Mouse (Mus musculus) forebrain, embryonic 14.5 days (tissue): ENCODE results near the gene Ppp3ca. TPM values are rescaled to one million over a fixed set of nuclear protein-coding genes. Genes with fewer than 3 reads are reported as not detected.

Experiments used
- ATAC-seq: fragments of 200-750 bp; cut with Nextera tagmentation; 2 replicates; pipeline ENCODE4 v1.8.0; 2017; ENCODE audit warnings: mild to moderate bottlenecking, moderate library complexity
- DNase-seq: peaks from one replicate; pipeline ENCODE4 v3.0.0-alpha.2; 2015; ENCODE audit warnings: low spot score
- H3K27ac ChIP-seq: fragments of 300-500 bp; sonication (generic); 2 replicates; pipeline ENCODE4 v1.5.1; 2014; ENCODE audit warnings: low read depth, mild to moderate bottlenecking, control low read depth, low read length, moderate library complexity
- H3K27me3 ChIP-seq: fragments of 300-500 bp; sonication (generic); replicated peaks from 2 replicates; pipeline ENCODE4 v1.6.1; 2014; ENCODE audit warnings: low read length, control low read depth, mixed read lengths; ENCODE audit not compliant: control insufficient read depth, insufficient read depth
- H3K36me3 ChIP-seq: fragments of 300-500 bp; sonication (generic); 2 replicates; pipeline ENCODE4 v1.6.1; 2014; ENCODE audit warnings: low read length, control low read depth; ENCODE audit not compliant: control insufficient read depth, insufficient read depth
- H3K4me1 ChIP-seq: fragments of 300-500 bp; sonication (generic); 2 replicates; pipeline ENCODE4 v1.6.1; 2014; ENCODE audit warnings: antibody characterized with exemption, low read length, control low read depth; ENCODE audit not compliant: control insufficient read depth, insufficient read depth
- H3K4me2 ChIP-seq: fragments of 300-500 bp; sonication (generic); 2 replicates; pipeline ENCODE4 v1.6.1; 2014; ENCODE audit warnings: mild to moderate bottlenecking, control low read depth, low read length
- H3K4me3 ChIP-seq: fragments of 300-500 bp; sonication (generic); 2 replicates; pipeline ENCODE4 v1.5.1; 2014; ENCODE audit warnings: low read depth, low read length, control low read depth
- H3K9ac ChIP-seq: fragments of 300-500 bp; sonication (generic); 2 replicates; pipeline ENCODE4 v1.6.1; 2014; ENCODE audit warnings: mild to moderate bottlenecking, low read length, control low read depth, moderate library complexity
- H3K9me3 ChIP-seq: fragments of 300-500 bp; sonication (generic); replicated peaks from 2 replicates; pipeline ENCODE4 v1.6.1; 2016; ENCODE audit warnings: low read length, control low read depth, mixed read lengths; ENCODE audit not compliant: control insufficient read depth
- WGBS: fragments of 180-500 bp; shearing (Covaris S2); extraction: QIAGEN DNeasy Blood & Tissue Kit; methylation state at CpG from one replicate; pipeline ENCODE4 v1.1.7; 2014; 5-methylcytosine and 5-hydroxymethylcytosine counted together
- polyA plus RNA-seq: library from polyadenylated mRNA; unstranded; fragments of >200 nt; fragmentation: Nextera tagmentation; extraction: Ambion mirVana; gene quantifications from 2 replicates; pipeline ENCODE4 v1.2.1, GENCODE M21; 2014

The Ppp3ca gene
- polyA plus RNA-seq, 1 experiment from 2014 or later, result 84.4 TPM

DNA sequence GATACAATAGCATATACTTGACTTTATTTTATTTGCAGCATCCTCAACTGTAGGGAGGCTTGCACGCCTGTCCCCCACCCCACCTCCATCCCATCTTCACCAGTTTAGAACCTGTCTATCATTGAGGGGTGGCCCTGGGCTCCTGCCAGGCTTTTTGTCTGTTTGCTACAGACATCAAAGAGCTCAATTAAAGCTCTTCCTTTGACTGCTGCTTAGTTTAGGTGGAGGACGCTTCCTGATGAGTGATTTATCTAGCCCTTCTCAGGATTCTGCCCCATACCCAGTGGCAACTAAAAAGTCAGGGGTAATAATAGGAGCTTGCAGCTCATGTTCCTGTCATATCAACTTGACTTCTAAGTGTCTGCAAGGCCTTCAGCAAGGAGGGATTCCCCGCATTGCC, 239.6 kb downstream of the Ppp3ca start:
- H3K27me3 ChIP-seq, result no peaks in the 10 kb centered on the region
- H3K4me2 ChIP-seq, result no peak overlapping the region
- DNase-seq (no peak), ATAC-seq (no peak)
- H3K9ac ChIP-seq, result no peak overlapping the region
- no peak overlapping the region for H3K4me3 ChIP-seq
- 52% methylated on average over 3 of the region's 3 CpGs for WGBS
- H3K4me1 ChIP-seq, result peaks cover 5% of the 10 kb centered on the region; the same call in 1 of the 2 replicates
- no peaks in the 10 kb centered on the region for H3K9me3 ChIP-seq
- H3K27ac ChIP-seq, result no peak overlapping the region
- H3K36me3 ChIP-seq, result 0 out of 2 replicates have a peak, but pooled peaks cover 3% of the 10 kb centered on the region

DNA sequence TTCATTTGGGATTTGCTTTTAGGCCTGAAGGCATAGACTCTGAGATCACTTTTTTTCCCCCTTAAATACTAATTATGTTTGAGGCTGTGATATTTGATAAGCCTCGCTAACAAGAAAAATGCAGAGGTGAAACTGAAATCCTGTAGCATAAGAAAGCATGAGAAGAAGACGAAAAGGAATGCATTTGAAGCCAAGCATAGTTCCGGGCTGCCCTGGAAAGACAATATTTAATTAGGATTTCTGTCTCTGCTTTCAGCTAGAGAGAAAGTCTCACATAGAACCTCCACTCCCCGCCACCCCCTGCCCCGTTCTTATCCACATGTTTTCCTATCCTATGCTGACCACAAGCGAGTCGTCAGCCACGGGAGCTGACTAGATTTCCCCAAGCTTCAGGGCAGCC, 241.4 kb downstream of the Ppp3ca start:
- Histone ChIP-seq H3K9ac (no peak overlapping the region), H3K4me1 (peaks cover 5% of the 10 kb centered on the region; the same call in 1 of the 2 replicates), H3K27ac (no peak overlapping the region), H3K9me3 (no peaks in the 10 kb centered on the region), H3K4me3 (no peak overlapping the region), H3K4me2 (no peak overlapping the region), H3K36me3 (no peaks in the 10 kb centered on the region), H3K27me3 (no peaks in the 10 kb centered on the region)
- 70% methylated on average over 8 of the region's 8 CpGs for WGBS
- ATAC-seq (no peak), DNase-seq (no peak)

DNA sequence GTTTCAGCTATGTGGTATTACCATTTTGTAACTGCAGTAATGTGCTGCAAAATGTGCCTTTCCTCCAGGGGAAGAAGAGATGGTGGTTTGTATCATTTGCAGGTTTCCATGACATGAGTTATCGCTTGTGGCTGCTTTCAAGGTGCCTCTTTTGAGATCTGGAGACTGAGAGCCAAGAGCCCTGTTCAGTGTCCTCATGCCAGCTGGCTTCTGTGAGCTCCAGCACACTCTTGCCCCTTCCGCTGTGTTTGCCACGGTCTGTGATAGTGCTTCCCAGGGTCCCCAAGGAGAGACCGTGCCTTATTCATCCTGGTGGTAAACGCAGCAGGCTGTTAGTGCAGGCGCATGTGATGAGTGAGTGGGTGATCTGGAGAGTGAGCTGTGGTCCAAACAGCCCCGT, 247.2 kb downstream of the Ppp3ca start:
- no peaks in the 10 kb centered on the region for H3K9me3 ChIP-seq
- WGBS, result 93% methylated on average over 7 of the region's 7 CpGs
- no peaks in the 10 kb centered on the region for H3K4me1 ChIP-seq
- no peak overlapping the region for H3K27ac ChIP-seq
- no peak overlapping the region for H3K4me3 ChIP-seq
- ATAC-seq, result no peak
- H3K27me3 ChIP-seq, result no peaks in the 10 kb centered on the region
- no peak overlapping the region for H3K9ac ChIP-seq
- H3K4me2 ChIP-seq, result no peak overlapping the region
- H3K36me3 ChIP-seq, result peaks cover 11% of the 10 kb centered on the region
- no peak for DNase-seq

DNA sequence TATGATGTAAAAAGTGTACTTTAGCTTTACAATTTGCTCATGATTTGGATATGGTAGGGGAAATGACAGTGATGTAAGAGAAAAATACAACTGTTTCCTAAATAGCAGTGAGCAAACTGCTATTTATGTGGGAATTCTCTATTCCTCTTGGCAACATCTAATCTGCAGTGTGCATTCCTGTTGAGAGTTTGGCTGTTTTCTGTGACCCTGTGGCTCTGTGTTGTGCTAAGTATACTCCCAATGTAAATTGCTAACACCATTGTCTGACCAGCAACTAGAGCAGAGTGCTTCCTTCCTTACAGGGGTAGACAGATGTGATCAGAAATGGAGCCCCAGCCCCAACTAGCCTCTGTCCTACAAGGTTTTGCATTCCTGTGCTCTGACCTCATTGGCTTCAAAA, 263.1 kb downstream of the Ppp3ca start:
- H3K9ac ChIP-seq, result no peak overlapping the region
- no peaks in the 10 kb centered on the region for H3K27me3 ChIP-seq
- no peaks in the 10 kb centered on the region for H3K4me1 ChIP-seq
- peaks cover 22% of the 10 kb centered on the region; the same call in 1 of the 2 replicates for H3K36me3 ChIP-seq
- DNase-seq (no peak), ATAC-seq (no peak)
- no peak overlapping the region for H3K4me3 ChIP-seq
- H3K4me2 ChIP-seq, result no peak overlapping the region
- no peak overlapping the region for H3K27ac ChIP-seq
- no peaks in the 10 kb centered on the region for H3K9me3 ChIP-seq

DNA sequence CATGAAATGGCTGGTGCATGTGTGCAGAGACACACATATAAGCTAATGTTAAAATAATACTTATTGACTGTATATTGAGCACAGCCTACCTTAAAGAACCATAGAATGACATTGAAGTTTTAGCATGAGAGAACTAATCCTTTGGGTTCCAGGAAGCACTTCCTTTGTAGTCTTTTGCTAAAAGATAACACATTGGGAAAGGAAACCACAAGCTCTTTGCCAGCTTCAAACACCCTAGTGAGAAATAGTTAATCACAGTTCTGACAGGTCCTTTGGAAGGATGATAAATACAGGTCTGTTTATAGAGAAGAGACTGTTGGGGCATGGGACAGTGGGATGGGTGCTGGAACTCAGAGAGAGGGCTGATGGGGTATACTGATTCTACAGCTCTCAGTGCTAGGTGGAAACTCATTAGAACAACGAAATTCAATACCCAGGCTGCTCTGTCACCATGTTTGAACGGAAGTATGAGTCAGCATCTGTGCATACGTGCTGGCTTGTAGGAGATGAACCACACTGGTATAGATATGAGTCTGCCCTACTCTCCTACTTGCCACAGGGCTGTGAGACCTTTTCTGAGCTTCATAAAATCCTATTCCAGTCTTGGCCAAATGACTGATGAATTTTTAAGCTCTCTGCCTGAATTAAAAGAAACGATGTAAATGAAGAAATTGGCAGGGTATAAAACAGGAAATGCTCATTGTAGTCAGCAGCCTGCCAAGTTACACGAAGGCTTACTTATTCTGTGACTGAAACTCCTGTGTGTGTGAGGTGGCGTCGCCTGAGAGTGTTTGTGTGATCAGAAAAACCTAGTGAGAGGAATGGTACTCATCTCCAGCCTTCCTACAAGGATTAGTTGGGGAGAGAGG, 271.0 kb downstream of the Ppp3ca start:
- Histone ChIP-seq H3K27ac (no peak overlapping the region), H3K27me3 (no peaks in the 10 kb centered on the region)
- WGBS, result 74% methylated on average over 7 of the region's 7 CpGs

DNA sequence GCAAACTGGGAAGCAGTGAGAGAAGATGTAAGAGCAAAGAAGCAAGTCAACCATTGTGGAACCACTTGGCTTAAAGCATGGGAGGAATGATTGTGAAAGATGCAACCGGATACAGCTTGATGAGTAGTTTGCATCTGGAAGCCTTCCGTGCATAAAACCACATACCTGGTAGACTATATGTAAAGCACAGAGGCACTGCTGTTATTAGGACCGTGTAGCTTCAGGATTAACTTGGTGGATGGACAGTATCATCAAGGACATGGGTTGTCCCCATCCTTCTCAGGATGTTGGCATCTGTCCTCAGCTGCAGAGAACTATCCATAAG, 271.6 kb downstream of the Ppp3ca start:
- Histone ChIP-seq H3K9me3 (no peaks in the 10 kb centered on the region), H3K4me3 (no peak overlapping the region)

More for the DNA sequence above, 271.0 kb downstream of the Ppp3ca start:
- no peak overlapping the region for H3K4me2 ChIP-seq
- ATAC-seq, result no peak
- H3K36me3 ChIP-seq, result peaks cover 10% of the 10 kb centered on the region; the same call in 1 of the 2 replicates
- H3K9ac ChIP-seq, result no peak overlapping the region
- H3K9me3 ChIP-seq, result no peaks in the 10 kb centered on the region
- DNase-seq, result no peak
- no peak overlapping the region for H3K4me3 ChIP-seq
- H3K4me1 ChIP-seq, result no peaks in the 10 kb centered on the region

DNA sequence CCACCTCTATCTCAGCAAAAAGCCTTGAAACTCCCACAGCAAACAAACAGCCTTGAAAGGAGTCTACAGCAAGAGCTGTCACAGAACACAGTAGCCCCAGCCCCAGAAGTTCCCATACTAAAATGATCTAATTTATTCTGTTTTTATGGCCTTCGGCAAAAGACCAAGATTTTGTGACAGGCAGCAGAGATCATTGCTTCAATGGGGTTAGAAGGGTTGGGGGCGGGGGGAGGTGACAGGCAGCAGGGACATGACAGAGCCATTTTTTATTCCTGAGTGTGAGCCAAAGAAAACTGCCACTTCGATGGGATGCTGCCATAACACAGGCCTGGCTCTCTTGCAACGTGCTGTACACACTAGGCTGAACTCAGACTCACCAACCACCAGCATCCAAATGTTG, 275.6 kb downstream of the Ppp3ca start:
- peak; percentile 35 for DNase-seq
- ATAC-seq, result peak; percentile 46; the same call in 1 of the 2 replicates

More for the DNA sequence above, 271.6 kb downstream of the Ppp3ca start:
- Histone ChIP-seq H3K9ac (no peak overlapping the region), H3K27ac (no peak overlapping the region), H3K36me3 (peaks cover 8% of the 10 kb centered on the region; the same call in 1 of the 2 replicates), H3K27me3 (no peaks in the 10 kb centered on the region), H3K4me1 (no peaks in the 10 kb centered on the region), H3K4me2 (no peak overlapping the region)
- ATAC-seq, result no peak
- DNase-seq, result no peak
- 87% methylated on average over 3 of the region's 3 CpGs for WGBS

DNA sequence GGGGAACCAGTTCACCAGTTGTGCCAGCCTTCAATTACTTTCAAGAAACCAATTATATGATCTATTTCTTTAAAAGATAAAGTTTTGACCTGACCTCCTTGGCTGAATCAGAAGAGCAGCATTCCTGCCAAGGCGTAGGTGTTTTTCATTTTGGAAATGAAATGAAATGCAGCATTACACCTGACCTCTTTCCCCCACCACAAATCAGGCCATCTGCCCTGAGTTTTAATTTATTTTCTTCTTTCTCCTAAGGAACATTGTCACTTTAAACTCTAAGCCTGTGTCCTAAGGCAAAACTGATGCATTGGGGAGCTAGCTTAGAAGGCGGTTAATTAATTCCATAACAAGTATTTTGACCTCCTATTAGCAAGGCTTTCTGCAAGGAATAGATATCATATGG, 276.7 kb downstream of the Ppp3ca start:
- no peaks in the 10 kb centered on the region for H3K4me1 ChIP-seq
- 89% methylated on average over 2 of the region's 2 CpGs for WGBS
- no peaks in the 10 kb centered on the region for H3K36me3 ChIP-seq
- no peak overlapping the region for H3K27ac ChIP-seq
- no peak for ATAC-seq
- H3K4me2 ChIP-seq, result no peak overlapping the region
- H3K9ac ChIP-seq, result no peak overlapping the region
- no peaks in the 10 kb centered on the region for H3K9me3 ChIP-seq
- no peak overlapping the region for H3K4me3 ChIP-seq
- no peak for DNase-seq
- no peaks in the 10 kb centered on the region for H3K27me3 ChIP-seq

More for the DNA sequence above, 275.6 kb downstream of the Ppp3ca start:
- Histone ChIP-seq H3K27me3 (no peaks in the 10 kb centered on the region), H3K9me3 (no peaks in the 10 kb centered on the region), H3K27ac (no peak overlapping the region), H3K4me1 (no peaks in the 10 kb centered on the region), H3K36me3 (no peaks in the 10 kb centered on the region), H3K4me2 (no peak overlapping the region), H3K4me3 (no peak overlapping the region), H3K9ac (no peak overlapping the region)
- WGBS, result 69% methylated on average over 4 of the region's 4 CpGs

DNA sequence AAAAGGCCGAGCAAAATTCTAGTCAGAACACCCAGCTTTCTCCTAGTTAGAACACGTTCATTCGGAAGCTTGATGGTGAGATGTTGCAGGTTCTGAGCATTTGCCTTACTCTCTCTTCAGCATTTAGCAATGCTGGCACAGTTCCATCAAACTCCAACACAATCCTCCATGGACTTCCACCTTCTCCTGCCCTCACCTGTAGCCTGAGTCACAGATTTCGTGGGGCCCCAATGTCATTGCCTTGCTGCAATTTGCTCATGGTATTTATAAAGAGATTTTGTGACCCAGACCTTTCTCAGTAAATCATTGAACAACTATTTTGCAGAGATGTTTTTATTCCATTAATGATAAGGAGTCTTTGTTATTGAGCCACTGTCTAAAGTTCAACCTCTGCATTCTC, 278.2 kb downstream of the Ppp3ca start:
- Histone ChIP-seq H3K9me3 (no peaks in the 10 kb centered on the region), H3K4me3 (no peak overlapping the region), H3K27ac (no peak overlapping the region), H3K36me3 (no peaks in the 10 kb centered on the region), H3K9ac (no peak overlapping the region), H3K4me1 (no peaks in the 10 kb centered on the region), H3K27me3 (no peaks in the 10 kb centered on the region), H3K4me2 (no peak overlapping the region)
- DNase-seq, result no peak
- 94% methylated on average over 4 of the region's 4 CpGs for WGBS
- no peak for ATAC-seq
